Mouse (Mus musculus) embryonic facial prominence, embryonic 10.5 days (tissue): Measurements from ENCODE around the gene Neu1. TPM values are rescaled to one million over a fixed set of nuclear protein-coding genes. Genes with fewer than 3 reads are reported as not detected.
A peak's percentile ranks its signal among the peaks of the same experiment; 100 is the strongest.

Experiments used
- DNase-seq: peaks from one replicate; pipeline ENCODE4 v3.0.0-alpha.2; 2017; ENCODE audit warnings: low spot score
- H3K27ac ChIP-seq: fragments of 300-500 bp; sonication (generic); replicated peaks from 2 replicates; pipeline ENCODE4 v1.5.1; 2016; ENCODE audit warnings: mild to moderate bottlenecking
- H3K27me3 ChIP-seq: fragments of 300-500 bp; sonication (generic); replicated peaks from 2 replicates; pipeline ENCODE4 v1.6.1; 2016; ENCODE audit warnings: low read depth, mild to moderate bottlenecking; ENCODE audit not compliant: poor library complexity, severe bottlenecking
- H3K36me3 ChIP-seq: fragments of 300-500 bp; sonication (generic); replicated peaks from 2 replicates; pipeline ENCODE4 v1.6.1; 2016; ENCODE audit warnings: mild to moderate bottlenecking, moderate library complexity
- H3K4me1 ChIP-seq: fragments of 300-500 bp; sonication (generic); 2 replicates; pipeline ENCODE4 v1.6.1; 2016
- H3K4me3 ChIP-seq: fragments of 300-500 bp; sonication (generic); 2 replicates; pipeline ENCODE4 v1.5.1; 2016; ENCODE audit warnings: mild to moderate bottlenecking, moderate library complexity
- H3K9me3 ChIP-seq: fragments of 300-500 bp; sonication (generic); 2 replicates; pipeline ENCODE4 v1.6.1; 2016; ENCODE audit warnings: mild to moderate bottlenecking
- WGBS: fragments of 180-500 bp; shearing (Covaris S2); methylation state at CpG from one replicate; pipeline ENCODE4 v1.1.7; 2016; 5-methylcytosine and 5-hydroxymethylcytosine counted together
- polyA plus RNA-seq: library from polyadenylated mRNA; unstranded; fragments of >200 nt; fragmentation: Nextera tagmentation; extraction: Ambion mirVana; gene quantifications from 2 replicates; pipeline ENCODE4 v1.2.1, GENCODE M21; 2016

Neu1 gene
- 14.0 and 19.3 TPM in 2 replicates for polyA plus RNA-seq

- Histone ChIP-seq H3K36me3 (peaks cover 12% of the 10 kb centered on the region; the same call in 1 of the 2 replicates), H3K27ac (peak within 1 kb of the TSS; percentile 85), H3K4me3 (peak within 1 kb of the TSS; percentile 82), H3K4me1 (peaks cover 37% of the 10 kb centered on the region), H3K9me3 (no peaks in the 10 kb centered on the region), H3K27me3 (0 out of 2 replicates have a peak, but pooled peaks cover 4% of the 10 kb centered on the region)
- whole genome bisulfite sequencing, result under 1% methylated on average over 38 of the region's 38 CpGs
- DNase-seq, result peak; percentile 97
These were observed at the start of gene Neu1 for GRCm38 (mm10) chr17:34931061-34931734. Gene Neu1 (plus strand): TSS chr17:34931253.

DNA sequence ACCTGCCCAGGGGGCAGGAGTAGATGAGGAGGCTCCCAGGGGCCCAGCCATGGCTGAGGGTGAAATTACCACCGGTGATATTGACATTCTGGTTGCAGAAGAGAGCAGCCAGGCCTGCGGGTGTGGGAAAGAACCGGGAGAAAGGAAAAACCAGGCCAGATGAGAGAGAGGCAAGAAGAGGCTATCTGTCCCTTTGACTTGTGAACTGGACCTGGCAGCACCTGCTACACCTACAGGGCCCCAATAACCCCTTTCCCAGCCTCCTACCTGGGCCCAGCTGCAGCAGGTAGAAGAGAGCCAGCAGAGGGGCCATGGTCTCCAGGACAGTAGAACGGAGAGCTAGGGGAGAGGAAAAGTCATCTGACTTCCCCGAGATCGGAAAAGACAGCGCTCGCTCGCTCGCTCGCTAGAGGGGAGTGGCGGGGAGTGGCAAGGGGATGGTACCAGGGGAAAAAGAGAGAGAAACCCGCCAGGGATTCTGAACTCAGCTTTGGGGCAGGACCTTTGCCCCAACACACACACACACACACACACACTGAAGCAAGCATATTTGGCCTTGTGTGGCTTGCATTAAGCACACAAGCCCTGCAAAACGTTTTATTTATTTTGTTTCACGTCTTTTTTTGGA lies 49.3 kb upstream of the Neu1 start, which contains the start of gene Gm20547:
TSS of gene Gm20547 (minus strand) at position 360 of the 628 bp plus-strand sequence.
- H3K4me1 ChIP-seq, result peaks cover 27% of the 10 kb centered on the region
- H3K27me3 ChIP-seq, result peaks cover 38% of the 10 kb centered on the region
- 0 out of 2 replicates have a peak within 1 kb of the TSS, but pooled peaks have one; percentile 7 for H3K27ac ChIP-seq
- H3K4me3 ChIP-seq, result peak within 1 kb of the TSS; percentile 31
- H3K36me3 ChIP-seq, result no peaks in the 10 kb centered on the region
- DNase-seq, result no peak
- WGBS, result 6% methylated on average over 15 of the region's 15 CpGs
- no peaks in the 10 kb centered on the region for H3K9me3 ChIP-seq

- H3K9me3 ChIP-seq, result no peaks in the 10 kb centered on the region
- H3K4me3 ChIP-seq, result no peak overlapping the region
- 64% methylated on average over 3 of the region's 3 CpGs for WGBS
- no peak overlapping the region for H3K27ac ChIP-seq
- peaks cover 38% of the 10 kb centered on the region for H3K27me3 ChIP-seq
- peaks cover 27% of the 10 kb centered on the region for H3K4me1 ChIP-seq
- no peaks in the 10 kb centered on the region for H3K36me3 ChIP-seq
- no peak for DNase-seq
These were observed 47.7 kb upstream of the Neu1 start for GRCm38 (mm10) chr17:34883332-34883731.

- no peak for DNase-seq
- H3K9me3 ChIP-seq, result no peaks in the 10 kb centered on the region
- WGBS, result 88% methylated on average over 6 of the region's 6 CpGs
- H3K4me1 ChIP-seq, result peaks cover 20% of the 10 kb centered on the region
- H3K4me3 ChIP-seq, result no peak overlapping the region
- no peaks in the 10 kb centered on the region for H3K36me3 ChIP-seq
- peaks cover 36% of the 10 kb centered on the region for H3K27me3 ChIP-seq
- H3K27ac ChIP-seq, result no peak overlapping the region
These were observed 46.3 kb upstream of the Neu1 start for GRCm38 (mm10) chr17:34884704-34885103.

DNA sequence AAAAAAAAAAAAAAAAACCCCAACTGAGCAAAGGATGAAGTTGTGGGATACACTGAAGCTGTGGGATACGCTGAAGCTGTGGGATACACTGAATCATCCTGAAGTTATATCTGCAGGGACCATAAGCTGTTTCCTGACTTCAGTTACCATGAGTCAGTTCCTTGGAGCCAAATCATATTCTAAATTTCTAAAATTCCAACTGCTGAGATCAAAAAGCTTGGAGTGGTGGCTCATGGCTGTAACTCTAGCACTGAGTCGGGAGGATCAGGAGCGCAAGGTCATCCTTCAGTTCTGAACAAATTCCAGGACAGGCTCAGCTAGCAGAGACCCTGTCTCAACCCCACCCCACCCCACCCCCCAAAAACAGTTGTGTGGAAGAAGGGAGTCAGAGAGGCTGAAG lies 45.4 kb upstream of the Neu1 start:
- H3K4me3 ChIP-seq, result no peak overlapping the region
- DNase-seq, result no peak
- WGBS, result 86% methylated on average over 3 of the region's 3 CpGs

GRCm38 (mm10) chr17:34887942-34888341 lies 43.1 kb upstream of the Neu1 start:
- WGBS, result 90% methylated on average over 5 of the region's 5 CpGs
- Histone ChIP-seq H3K4me3 (no peak overlapping the region), H3K27me3 (peaks cover 12% of the 10 kb centered on the region), H3K27ac (no peak overlapping the region), H3K4me1 (peaks cover 8% of the 10 kb centered on the region), H3K9me3 (no peaks in the 10 kb centered on the region), H3K36me3 (no peaks in the 10 kb centered on the region)
- no peak for DNase-seq

More for the DNA sequence above, 45.4 kb upstream of the Neu1 start:
- Histone ChIP-seq H3K36me3 (no peaks in the 10 kb centered on the region), H3K27me3 (peaks cover 31% of the 10 kb centered on the region), H3K4me1 (peaks cover 17% of the 10 kb centered on the region), H3K27ac (no peak overlapping the region), H3K9me3 (no peaks in the 10 kb centered on the region)

DNA sequence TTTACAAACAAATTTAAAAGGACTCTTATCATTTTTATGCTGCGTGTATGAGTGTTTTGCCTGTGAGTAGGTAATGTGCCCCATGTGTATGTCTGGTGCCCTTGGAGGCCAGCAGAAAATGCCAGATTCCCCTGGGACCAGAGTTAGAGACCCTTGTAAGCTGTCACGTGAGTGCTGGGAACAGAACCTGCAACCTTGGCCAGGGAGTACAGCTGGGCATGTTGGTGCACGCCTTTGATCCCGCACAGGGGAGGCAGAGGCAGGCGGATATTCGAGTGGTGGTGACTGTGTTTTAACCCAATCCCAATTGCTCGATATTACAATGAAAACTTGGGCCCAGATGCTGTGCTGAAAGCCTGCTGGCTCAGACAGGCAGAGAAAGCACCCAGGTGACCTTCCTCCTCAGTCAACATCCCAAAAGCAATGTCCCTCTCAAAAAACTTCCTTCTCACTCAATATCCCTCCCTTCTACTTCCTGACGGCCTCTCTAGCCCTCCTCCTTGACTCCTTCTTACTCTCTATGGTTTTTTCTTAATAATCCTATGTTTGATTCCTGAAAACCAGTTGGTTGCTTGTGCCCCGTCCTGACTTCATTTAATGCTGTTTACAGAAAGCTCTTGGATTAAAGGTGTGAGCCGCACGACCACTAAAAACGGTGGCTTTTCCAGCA lies 40.8 kb upstream of the Neu1 start:
- Histone ChIP-seq H3K4me3 (no peak overlapping the region), H3K4me1 (peaks cover 15% of the 10 kb centered on the region), H3K27me3 (no peaks in the 10 kb centered on the region), H3K27ac (no peak overlapping the region), H3K36me3 (no peaks in the 10 kb centered on the region), H3K9me3 (no peaks in the 10 kb centered on the region)
- no peak for DNase-seq
- 86% methylated on average over 12 of the region's 12 CpGs for WGBS

- H3K4me3 ChIP-seq, result no peak overlapping the region
- H3K27ac ChIP-seq, result no peak overlapping the region
- H3K27me3 ChIP-seq, result no peaks in the 10 kb centered on the region
- peaks cover 11% of the 10 kb centered on the region for H3K36me3 ChIP-seq
- peaks cover 3% of the 10 kb centered on the region; the same call in 1 of the 2 replicates for H3K9me3 ChIP-seq
- DNase-seq, result no peak
- 90% methylated on average over 2 of the region's 2 CpGs for WGBS
- peaks cover 27% of the 10 kb centered on the region for H3K4me1 ChIP-seq
These were observed 39.7 kb upstream of the Neu1 start for GRCm38 (mm10) chr17:34891377-34891776.

- Histone ChIP-seq H3K4me1 (peaks cover 44% of the 10 kb centered on the region), H3K4me3 (peak overlapping the region; percentile 99), H3K27ac (peak overlapping the region; percentile 99), H3K36me3 (peaks cover 18% of the 10 kb centered on the region), H3K9me3 (peaks cover 4% of the 10 kb centered on the region; the same call in 1 of the 2 replicates), H3K27me3 (no peaks in the 10 kb centered on the region)
- no peak for DNase-seq
- 70% methylated on average over 12 of the region's 12 CpGs for WGBS
These were observed 37.8 kb upstream of the Neu1 start for GRCm38 (mm10) chr17:34893072-34893824.

GRCm38 (mm10) chr17:34894074-34894597 lies 36.9 kb upstream of the Neu1 start:
- H3K27ac ChIP-seq, result peak overlapping the region; percentile 99
- peaks cover 18% of the 10 kb centered on the region for H3K36me3 ChIP-seq
- under 1% methylated on average over 46 of the region's 51 CpGs for WGBS
- H3K9me3 ChIP-seq, result peaks cover 4% of the 10 kb centered on the region; the same call in 1 of the 2 replicates
- DNase-seq, result peak; percentile 98
- no peaks in the 10 kb centered on the region for H3K27me3 ChIP-seq
- peak overlapping the region; percentile 99 for H3K4me3 ChIP-seq
- peaks cover 46% of the 10 kb centered on the region for H3K4me1 ChIP-seq

GRCm38 (mm10) chr17:34894801-34895530 lies 36.1 kb upstream of the Neu1 start:
- H3K27me3 ChIP-seq, result no peaks in the 10 kb centered on the region
- 8% methylated on average over 51 of the region's 51 CpGs for WGBS
- peaks cover 4% of the 10 kb centered on the region; the same call in 1 of the 2 replicates for H3K9me3 ChIP-seq
- H3K4me3 ChIP-seq, result peak overlapping the region; percentile 99
- peak overlapping the region; percentile 99 for H3K27ac ChIP-seq
- peak; percentile 59 for DNase-seq
- peaks cover 18% of the 10 kb centered on the region for H3K36me3 ChIP-seq
- H3K4me1 ChIP-seq, result peaks cover 53% of the 10 kb centered on the region
